Mouse (Mus musculus) adrenal gland, postnatal 36 days (tissue): ENCODE data around the gene Cpox. TPM values are rescaled to one million over a fixed set of nuclear protein-coding genes. Genes with fewer than 3 reads are reported as not detected.

Experiments used
- DNase-seq, 2 experiments: peaks; one replicate each; pipeline ENCODE4 v3.0.0; 2021; ENCODE audit warnings: mixed read lengths in 1 of 2
- total RNA-seq, 2 experiments: library from RNA; stranded (reverse); gene quantifications; 2 replicates each; pipeline ENCODE4 v1.2.3; 2021

The Cpox gene
- total RNA-seq, 2 experiments from 2014 or later, result 17.0 to 18.9 TPM

GRCm38 (mm10) chr16:58700816-58701424 is 30.8 kb downstream of the Cpox start:
- DNase-seq, result no peak

DNA sequence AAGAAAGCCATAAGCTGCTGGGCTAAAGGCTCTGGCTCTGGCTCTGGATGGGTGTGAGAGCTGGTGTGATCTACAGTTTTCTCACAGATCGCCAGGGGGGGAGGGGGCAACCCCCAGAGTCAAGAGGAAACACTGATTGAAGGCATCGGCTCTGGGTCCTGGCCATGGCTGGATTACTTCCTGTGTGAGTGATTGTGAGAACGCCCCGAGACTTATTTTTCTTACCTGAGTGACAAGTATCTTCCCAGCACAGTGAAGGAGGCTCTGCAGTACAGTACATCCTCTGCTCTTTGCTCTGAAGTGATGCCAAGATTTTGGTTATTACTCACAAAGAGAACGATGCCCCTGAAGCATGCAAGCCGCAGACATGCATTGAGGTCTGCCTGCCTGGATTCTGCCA is 31.7 kb downstream of the Cpox start:
- peak in 1 of 2 experiments; percentile 35 for DNase-seq

DNA sequence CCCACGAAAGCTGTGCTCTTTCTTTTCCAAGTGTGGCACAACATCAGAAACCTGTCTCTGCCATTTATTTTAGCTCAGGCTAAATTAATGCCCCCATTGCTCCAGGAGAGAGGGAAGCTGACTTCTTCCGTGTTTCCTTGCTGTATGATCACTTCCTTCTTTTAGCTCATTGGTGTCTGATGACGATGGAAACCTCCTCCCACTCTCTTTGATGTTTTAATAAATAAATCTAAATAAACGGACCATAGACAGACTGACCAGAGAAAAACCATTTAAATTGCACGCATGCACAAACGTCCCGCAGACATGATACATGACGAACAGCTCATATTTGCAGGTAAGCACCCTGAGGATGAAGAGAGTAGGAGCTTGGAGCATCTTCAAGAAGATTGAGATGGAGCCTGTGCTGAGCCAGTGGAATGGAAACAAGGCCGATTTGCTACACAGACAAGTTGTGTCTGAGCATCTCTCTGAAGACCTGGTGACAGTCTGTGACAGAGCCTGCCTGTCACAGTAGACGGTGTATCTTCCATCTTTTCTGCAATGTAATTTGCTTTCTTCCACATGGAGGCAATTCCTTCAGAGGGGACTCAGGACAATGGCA is 32.3 kb downstream of the Cpox start:
- DNase-seq, result no peak

DNA sequence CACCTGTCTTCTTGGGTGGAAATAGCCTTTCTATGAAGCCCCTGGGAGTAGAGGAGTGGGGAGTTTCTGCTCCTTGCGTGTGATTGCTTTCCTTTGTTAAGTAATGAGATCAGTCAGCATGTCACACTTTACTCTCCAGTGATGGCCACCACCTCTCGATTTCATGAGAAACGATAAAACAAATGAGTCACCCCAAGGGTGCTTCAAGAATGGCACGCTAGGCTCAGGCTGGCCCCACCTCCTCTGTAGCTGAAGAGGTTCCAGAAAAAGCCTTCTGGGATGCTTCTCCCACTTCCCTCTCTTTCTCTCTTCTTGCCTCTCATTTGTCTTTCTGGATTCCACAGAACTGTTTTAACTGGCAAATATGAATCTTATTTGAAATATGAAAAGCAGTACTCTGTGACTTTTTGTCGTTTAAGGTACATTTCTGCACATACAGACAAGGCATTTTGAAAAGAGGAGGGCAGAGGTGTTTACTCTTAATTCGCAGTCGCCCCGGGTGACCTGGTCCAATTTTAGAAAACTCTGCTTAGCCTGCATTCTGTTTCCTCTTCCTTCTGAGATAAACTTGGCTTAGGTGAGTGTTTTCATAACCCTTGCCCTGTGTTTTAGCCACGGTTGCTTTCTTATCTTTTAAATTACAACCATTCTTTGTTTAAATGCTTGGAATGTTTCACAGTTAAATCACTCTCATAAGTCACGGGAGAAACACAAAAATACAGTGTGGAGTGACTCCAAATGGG is 33.5 kb downstream of the Cpox start:
- peak in 1 of 2 experiments; percentile 15 for DNase-seq

DNA sequence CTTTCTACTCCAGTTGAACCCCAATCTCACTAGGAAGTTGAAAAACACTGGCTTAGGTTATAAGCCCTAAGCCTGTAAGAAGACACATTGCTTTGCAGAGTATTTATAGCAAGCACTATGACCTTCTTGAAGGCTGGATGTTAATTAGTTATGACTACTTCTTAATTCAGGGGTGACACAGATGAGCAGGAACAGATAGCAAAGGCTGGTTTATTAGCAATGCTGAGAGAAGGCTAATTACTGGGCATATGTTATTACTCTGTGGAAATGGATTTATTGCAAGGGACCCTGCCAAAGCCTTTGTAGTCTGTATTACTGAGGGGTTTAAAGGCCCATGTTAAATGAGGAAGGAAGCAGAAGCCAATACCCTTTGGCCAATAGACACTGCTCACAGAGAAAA is 34.9 kb downstream of the Cpox start:
- no peak for DNase-seq

DNA sequence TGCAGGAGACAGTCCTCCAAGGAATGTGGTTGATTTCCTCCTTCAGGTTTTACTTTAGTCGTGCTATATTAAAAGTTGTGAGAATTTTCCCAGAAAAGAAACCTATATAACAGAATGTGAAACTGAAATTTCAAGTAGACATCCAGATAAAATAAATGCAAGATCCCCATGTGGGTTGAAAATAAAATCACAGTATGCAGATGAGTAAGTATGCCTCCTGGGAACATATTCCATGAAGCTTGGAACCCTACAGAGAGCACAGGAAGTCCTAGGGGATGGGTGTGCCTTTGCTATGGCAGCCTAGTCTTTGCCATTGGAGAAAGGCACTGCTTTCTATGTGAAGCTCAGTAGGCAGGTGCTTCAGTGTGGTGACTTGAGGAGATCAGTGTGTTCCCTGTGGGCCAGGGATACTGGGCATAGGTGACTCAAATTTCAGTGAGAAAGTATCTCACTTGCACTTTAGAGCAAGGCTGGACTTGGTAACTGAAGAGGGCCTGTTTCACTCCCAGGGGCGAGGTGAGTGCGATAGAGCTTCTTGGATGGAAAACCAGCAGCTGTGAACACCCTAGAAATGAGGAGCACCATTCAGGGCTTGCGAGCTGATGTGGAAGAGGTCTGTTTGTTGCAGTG is 37.3 kb downstream of the Cpox start:
- DNase-seq, result no peak

DNA sequence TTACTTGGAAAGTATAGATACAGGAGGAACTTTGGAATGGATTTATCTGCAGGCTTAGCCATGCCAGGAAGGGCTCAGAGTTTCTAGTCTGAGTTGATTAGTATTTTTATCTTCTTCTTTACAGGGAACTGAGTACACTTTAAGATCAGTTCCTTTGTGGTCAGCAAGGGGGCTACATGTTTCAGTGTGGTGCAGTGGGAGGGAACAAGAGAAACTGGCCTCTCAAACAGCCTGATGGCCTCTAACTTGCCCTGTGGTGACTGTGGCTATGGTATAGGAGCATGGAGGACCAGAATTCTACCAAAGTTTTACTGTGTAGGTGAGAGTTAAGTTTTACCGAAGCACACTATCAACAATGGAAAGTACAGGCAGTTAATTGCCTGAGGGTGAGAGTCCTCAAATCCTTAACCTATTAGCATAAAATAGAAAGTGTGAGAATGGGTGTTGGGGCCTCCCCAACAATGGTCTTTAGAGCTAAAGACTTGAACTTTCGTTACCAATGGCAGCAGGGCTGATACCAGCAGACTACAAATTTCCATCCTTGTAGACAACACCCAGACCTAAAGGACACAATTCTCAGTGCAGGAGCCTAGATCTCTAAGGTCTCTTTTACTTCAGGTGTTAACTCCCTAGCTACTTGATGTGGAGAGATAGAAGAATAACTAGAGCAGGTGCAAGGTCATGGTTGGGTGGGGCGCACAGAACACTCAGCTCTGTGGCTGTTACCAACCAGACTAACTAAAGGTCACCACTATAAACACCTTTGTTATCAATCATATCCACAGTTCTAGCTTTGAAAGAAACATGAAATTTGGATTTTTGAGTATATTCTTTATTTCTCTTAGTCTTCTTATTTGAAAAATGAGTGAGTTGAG is 38.7 kb downstream of the Cpox start:
- no peak for DNase-seq

DNA sequence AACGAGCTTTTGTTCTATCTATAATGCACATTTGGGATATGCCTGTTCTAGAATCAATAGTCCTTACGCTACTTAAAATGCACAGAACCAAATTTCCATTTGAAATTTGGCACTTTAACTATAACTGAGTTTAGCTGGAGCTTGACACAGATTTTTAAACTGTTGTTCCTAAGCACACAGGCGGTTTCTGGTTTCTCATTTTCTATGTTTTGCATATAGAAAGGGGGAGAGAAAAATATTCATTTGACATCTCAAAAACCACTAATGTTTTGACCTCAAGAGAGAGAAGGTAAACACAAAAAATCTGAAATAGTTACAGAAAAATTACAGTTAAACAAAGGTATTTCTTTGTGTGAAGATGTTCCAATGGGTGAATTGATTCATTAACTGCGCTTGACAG is 39.4 kb downstream of the Cpox start:
- DNase-seq, result no peak

DNA sequence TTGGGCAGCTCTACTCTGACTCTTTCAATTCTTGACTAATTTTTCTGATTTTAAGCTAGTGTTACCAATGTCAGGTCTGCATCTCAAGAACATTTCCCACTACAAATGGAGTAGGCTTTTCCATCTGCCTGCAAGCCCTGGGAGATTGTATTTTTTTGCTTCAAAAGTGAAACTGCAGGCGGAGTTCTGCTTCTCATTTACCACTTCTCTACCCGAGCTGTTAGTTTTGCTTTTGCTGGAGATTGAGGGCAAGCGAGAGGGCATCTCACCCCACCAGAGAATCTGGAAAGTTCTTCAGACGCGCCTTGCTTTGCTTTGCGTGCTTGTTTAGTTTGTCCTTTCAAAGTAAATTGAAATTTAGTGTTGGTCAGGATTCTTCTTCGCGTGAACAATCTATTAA is 42.1 kb downstream of the Cpox start:
- no peak for DNase-seq

GRCm38 (mm10) chr16:58713128-58713527 is 43.0 kb downstream of the Cpox start:
- no peak for DNase-seq

- DNase-seq, result no peak
These were observed 44.9 kb downstream of the Cpox start for GRCm38 (mm10) chr16:58715018-58715417.

- DNase-seq, result no peak
These were observed 48.6 kb downstream of the Cpox start, which contains the start of gene Gpr15 for GRCm38 (mm10) chr16:58718666-58719120. Gpr15 (minus strand) TSS chr16:58719070.

- DNase-seq, result no peak
These were observed 52.2 kb downstream of the Cpox start for GRCm38 (mm10) chr16:58722292-58722691.

DNA sequence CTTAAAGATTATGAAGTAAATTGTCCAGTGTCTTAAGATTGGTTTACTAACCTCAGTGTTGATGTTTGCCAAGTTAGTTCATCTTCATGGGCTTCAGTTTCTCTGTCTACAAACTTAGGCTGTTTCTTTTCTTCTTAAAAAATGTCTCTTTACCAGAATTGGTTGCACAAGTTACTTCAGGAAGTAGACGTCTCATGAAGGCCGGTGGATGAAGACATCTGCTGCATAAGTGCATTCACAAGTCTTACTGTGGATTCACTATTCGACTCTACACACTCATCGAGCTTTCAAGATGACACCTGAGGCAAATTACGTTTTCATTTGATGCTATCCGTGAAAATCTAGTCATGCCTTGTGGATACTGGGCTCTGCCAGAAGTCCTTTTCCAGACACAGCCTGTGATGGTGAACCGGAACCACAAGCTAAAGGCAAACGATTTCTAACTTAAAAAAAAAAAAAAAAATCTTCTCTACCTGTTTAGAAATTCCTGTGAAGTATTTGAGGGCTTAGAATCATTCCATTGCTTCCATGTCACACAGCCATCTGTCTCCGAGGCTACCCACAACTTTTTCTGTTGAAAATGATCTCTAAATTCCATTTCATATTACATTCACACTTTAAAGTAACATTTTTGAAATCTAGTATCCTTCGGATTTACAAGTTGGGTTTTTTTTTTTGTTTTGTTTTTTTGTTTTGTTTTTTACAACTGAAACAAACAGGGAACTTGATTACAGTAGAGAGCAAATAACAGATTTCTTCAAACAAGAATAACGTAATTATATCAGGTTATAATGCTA is 56.8 kb downstream of the Cpox start:
- DNase-seq, result no peak

DNA sequence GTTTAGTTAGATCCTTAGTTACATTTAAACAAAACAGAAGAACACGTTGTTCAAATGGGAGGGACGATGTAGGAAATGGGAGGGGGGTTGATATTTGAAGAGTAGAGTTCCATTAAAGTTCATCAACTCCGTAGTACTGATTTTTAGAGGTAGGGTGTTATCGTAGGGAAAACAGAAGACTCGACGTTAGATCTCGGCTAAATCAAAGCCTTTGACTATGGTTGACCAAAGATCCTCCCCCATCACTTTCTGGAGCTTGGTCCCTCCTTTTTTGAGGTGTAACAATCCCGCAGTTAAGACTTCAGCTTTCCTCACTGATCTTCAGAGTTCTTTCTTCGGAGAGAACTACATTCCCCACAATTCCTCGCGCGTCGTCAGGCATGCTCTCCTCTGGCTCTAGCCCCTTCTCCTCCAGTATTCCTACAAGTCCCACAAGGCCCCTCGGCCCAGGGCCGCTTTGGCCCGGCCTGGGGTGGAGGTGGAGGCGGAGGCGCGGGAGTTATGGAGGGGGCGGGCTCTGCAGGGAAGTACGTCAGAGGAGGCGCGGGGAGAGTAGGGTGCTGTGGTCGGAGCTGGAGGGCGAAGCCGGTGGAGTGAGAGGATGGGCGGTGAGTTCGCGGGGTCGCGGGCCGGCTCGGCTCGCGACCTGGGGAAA is 57.5 kb downstream of the Cpox start, which contains the start of gene Cldnd1:
TSS of gene Cldnd1 (plus strand) at position 434 of the 655 bp plus-strand sequence.
- DNase-seq, result peak; percentile 97

- DNase-seq, result peak; percentile 52 to 56
These were observed 58.1 kb downstream of the Cpox start for GRCm38 (mm10) chr16:58728176-58728671.

DNA sequence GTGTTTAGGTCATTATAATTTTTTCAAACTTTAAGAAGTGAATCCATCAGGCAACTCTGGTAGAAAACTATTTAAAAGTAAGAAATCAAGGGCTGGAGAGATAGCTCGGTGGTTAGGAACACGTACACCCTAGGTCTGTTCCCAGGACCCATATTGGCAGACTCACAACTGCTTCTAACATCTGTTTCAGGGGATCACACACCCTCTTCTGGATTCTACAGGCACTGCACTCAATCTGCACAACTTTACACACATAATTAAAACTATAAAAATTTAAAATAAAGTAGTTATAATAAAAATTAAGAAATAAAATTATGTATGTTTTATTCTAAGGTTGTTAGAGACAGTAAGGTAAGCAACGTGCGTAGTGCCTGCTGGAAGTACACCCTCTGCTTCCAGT is 68.1 kb downstream of the Cpox start:
- no peak for DNase-seq

GRCm38 (mm10) chr16:58738800-58739199 is 68.7 kb downstream of the Cpox start:
- DNase-seq, result no peak

- no peak for DNase-seq
These were observed 70.7 kb downstream of the Cpox start for GRCm38 (mm10) chr16:58740751-58741150.

GRCm38 (mm10) chr16:58746715-58747114 is 76.6 kb downstream of the Cpox start:
- no peak for DNase-seq
